Mouse (Mus musculus): ENCODE measurements around the gene AI413582.

The AI413582 gene

GRCm38 (mm10) chr17:27554062-27554960, 11.2 kb downstream of the AI413582 start:
- peak; percentile 66 for DNase-seq

DNA sequence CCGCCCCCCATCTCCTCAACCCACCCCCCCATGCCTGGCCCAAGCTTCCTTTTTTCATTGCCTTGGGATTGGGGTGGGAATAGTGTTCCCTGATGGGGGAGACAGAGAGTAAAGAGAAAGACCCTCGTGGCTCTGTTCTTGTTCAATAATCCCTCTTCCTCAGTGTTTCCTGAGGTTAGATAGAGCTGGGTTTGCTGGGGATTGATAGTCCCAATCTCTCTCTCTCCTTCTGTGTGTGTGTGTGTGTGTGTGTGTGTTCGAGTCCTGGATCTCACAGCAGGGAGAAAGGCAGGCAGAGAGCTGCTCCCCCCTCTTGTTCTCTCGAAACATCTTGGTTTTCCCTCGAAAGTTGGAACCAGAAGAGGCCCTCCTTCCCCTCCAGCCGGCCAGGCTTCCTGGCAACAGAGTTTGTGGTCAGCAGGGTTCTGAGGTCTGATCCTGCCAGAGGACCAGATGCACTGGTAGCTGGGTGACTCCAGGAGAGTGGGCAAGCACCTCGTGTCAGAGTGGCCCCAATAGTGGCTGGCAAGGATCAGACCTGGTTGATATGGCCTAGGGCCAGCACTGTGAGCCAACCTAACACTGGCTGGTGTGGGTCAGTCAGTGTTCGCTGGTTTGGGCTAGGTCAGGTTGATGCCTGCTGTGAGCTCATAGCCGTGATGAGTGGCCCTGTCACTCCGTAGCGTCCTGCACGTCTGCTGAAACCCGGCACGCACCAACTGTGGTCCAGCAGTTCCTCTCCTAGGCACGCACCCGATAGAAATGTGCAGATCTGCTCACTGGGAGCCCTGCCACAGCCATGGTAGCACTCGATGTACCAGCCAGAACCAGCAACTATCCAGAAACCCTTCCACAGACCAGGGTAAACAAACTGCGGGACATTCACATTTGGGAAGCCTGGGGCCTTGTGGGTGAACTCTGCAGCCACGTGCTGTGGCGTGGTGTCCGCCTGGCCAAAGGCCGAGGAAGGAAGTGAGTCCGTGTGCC, 13.0 kb downstream of the AI413582 start:
- DNase-seq: peak; percentile 60

DNA sequence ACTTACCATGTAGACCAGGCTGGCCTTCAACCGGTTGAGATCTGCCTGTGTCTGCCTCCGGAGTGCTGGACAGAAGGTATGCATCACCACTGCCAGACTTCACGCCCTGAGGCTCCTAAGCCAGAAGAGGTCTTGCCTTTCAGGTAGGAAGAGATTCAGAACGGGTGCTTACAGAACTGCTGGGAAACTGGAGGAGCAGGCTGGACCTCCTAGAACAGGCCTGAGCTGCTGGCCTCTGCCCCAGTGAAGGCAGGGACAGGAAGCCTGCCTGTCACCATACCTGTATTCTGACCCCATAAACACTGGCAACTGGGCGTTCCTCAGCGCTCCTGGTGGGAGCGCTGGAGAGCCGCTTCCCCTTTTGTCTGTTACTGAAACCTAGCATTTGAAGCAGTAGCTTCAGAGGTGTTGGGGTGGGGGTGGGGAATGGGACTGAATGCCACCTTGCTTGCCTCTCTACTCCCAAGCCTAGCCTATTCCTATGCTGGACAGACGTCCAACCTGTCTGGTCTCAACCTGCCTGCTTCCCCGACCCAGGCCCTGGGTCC, 14.1 kb downstream of the AI413582 start:
- no peak for DNase-seq

DNA sequence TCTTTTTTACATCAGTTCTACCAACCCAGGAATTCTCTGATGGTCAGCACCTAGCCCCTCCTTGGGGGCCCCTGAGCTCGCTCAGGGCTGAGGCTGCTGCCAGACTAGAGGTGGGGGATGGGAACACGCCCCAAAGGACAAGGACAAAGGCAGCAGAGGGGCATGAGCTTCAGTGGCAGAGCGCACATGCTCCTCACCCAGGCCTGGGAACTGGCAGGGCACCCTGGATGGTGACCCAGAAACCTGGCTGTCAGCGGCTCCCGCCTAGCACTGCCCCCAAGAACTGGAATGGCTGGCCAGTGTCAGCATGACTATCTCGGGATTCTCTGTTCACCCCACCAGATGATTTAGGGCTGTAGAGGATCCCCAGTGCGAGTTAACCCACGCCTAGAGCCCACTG, 16.3 kb downstream of the AI413582 start:
- no peak for DNase-seq

GRCm38 (mm10) chr17:27547253-27547868, 18.2 kb downstream of the AI413582 start:
- DNase-seq: peak; percentile 35

DNA sequence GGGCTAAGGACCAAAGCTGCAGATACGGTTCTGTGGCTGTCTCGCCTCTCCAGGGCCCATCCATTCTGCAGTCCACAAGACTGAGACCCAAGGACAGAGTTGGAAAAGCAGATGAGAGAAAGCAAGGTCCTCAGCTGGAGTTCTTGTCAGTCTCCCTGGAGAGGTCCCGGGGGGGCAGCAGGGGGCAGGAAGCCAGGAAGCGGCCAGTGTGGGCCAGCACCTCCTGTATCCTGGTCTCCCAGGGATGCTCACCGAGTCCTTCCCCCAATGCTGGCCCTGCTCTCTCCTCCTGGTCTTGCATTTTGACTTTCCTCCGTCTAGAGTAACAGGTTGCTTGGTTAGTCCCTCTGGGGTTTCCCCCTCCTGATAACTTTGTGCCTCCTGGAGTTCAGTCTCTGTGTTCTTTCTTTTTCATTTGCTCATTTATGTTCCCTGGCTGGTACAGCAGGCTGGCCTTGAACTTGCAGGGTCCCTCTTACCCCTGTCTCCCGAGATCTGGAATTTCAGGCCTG, 18.9 kb downstream of the AI413582 start:
- DNase-seq: no peak

DNA sequence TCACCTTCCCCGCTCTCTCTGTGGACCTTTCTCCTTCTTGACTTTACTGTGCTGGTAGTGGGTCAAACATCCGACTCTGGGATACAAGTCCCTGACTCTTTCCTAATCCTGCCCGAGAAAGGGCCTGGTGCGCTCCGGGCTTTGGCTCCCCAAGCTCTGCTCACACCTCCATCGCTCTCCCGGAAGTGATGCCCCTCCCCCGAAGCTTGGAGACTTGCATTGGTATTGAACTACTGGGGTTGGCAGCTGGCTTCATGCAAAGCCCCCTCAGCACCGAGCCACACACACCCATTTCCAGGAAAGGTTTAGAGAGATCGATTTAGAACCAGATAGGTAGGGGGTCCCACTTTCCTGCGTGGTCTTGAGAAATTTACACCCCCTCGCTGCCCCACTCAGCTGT, 19.6 kb downstream of the AI413582 start:
- no peak for DNase-seq

GRCm38 (mm10) chr17:27544551-27544950, 21.0 kb downstream of the AI413582 start:
- no peak for DNase-seq

- no peak for DNase-seq
Observed at GRCm38 (mm10) chr17:27541984-27542383, 23.6 kb downstream of the AI413582 start.

GRCm38 (mm10) chr17:27541261-27541660, 24.3 kb downstream of the AI413582 start:
- no peak for DNase-seq

GRCm38 (mm10) chr17:27534718-27535117, 30.8 kb downstream of the AI413582 start:
- DNase-seq: peak; percentile 87

DNA sequence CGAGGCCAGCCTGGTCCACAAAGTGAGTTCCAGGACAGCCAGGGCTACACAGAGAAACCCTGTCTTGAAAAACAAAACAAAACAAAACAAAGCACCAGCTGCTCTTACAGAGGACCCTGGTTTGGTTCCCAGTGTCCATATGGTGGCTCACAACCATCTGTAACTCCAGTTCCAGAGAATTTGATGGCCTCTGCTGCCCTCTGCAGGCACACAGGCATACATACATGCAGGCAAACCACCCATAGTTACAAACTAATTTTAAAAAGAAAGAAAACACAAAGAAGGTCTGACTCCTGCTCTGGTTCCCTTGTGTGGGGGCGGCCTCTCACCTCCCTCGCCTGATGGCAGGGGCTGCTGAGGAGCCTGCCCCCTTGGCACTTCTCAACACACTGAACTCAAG, 32.2 kb downstream of the AI413582 start:
- DNase-seq: no peak

DNA sequence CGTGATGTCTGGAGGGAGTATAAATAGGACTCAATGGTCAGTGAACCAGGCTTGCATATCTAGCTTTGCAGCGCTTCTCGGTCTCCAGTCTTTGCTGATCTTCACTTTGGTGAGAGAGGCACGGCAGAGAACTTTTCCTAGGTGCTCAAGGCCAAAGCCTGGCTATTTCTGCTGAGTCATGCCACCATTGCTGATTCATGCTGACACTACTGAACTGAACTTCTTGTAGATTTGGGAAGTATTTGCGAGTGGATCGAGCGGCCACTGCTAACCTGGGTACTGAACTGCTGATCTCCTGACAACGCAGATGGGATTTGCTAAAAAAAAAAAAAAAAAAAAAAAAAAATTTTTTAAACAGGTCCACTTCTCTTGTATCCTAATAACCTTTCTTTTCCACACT, 33.5 kb downstream of the AI413582 start:
- DNase-seq: no peak

GRCm38 (mm10) chr17:27528767-27529166, 36.8 kb downstream of the AI413582 start:
- no peak for DNase-seq

- no peak for DNase-seq
Observed at GRCm38 (mm10) chr17:27528030-27528429, 37.5 kb downstream of the AI413582 start.

DNA sequence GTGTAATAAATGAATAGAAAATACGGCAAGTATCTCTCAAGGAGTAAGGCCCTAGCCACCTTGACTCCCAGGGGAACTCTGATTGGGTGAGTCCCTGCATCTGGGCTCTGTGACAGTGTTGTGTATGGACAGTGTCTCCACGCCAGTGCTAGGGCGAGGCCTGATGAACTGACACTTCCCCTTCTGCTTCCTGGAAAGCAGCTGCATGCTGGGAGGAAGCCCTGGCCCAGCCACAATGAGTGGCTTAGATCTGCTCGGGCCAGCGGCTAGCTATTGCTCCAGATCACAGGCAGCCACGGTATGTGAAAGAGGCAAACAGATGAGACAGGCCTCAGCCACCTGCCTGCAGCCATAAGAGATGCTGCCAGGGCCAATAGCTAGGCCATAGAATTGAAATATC, 38.4 kb downstream of the AI413582 start:
- DNase-seq: no peak

DNA sequence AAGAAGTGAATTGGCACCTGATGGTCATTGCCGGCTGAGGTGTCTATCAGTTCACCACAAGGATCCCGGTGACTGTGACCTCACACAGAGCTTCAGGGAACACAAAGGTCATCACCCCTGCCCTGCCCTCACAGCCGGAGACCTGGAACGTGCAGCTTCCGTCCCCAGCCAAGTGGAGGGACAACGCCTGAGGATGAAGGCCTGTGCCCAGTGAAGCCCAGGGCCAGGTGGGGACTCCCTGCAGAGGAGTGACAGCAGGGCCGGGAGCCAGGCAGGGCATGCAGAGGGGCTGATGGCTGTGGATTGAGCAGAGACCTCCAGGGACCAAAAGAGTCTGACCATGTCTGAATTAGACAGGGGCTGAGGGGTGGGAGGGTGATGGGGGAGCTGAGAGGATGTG, 42.4 kb downstream of the AI413582 start:
- DNase-seq: no peak

- no peak for DNase-seq
Observed at GRCm38 (mm10) chr17:27521303-27521702, 44.3 kb downstream of the AI413582 start, which contains the start of gene Grm4. Grm4 (minus strand) TSS chr17:27521403.

DNA sequence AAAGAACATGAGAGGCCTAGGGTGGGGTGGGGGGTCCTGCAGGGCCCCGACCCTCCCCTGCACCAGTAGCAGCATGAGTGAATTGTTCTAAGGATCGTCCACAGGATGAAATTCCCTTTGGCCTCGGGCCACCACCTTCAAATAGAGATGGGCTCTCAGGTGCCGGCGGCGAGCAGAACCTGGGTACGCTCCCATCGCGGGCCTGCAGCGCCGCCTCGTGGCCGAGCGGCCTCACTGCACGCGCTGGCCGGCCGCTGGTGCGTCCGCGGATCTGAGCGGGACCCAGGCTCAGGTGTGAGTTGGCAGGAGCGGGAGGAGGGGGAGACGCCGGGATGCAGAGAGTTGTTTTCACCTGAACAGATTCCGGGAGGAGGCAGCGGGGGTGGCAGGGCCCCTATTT, 45.0 kb downstream of the AI413582 start:
- DNase-seq: peak; percentile 44

DNA sequence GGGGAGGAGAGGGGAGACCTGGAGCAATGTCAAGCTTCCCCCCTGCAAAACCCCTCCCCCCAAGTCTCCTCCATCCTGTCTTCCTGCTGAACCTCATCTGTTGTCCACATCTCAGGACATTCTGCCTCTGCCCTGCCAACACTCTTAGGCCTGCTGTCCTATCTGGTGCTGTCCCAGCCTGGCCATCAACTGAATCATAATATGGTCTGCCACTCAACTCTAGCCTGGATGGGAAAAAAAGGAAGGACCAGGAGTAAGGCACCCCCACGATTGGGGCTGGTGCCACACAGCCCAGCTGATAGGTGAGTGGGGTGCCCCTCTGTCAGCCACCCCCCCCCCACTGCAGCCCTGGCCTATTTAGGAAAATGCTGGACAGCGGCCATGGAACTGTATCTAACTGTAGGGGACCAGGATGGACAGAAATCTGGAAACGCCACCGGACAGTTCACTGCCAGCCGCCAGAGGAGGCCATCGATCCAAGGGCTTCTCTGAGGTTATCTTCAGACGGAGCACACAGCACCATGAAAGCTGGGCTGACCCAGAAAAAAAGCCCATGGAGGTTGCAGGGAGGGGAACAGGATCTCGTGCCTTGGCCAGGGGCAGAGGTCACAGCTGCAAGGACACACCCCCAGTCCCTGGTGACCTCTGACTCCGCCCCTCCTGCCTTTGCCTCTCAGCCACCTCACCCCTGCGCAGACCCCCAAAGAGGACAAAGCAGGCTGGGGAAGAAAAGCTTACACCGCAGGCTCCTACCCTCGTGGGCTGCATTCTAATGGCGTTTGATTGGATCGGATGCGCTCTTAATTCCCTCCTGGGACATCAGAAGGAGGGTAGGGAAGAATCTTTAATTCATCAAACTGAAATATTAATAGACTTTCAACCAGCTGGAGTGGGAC, 46.6 kb downstream of the AI413582 start:
- no peak for DNase-seq

DNA sequence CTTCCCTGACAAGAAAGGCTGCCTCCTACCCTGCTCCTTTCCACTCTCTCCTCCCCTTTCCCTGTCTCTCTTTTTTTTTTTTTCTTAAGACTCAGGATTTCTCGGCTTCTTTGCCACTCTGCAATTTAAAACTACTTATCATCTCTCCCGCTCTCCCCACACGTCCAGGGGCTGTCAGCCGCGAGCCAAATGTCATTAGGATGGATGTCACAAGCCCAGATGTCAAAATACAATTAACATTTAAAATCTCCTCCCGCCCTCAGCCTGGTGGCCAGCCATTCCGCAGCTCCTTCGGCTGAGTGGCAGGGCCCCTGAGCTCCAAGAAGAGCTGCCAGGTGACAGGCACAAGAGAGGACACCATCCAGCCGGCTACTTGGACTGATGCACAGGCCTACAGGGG, 47.3 kb downstream of the AI413582 start:
- no peak for DNase-seq
